Mouse (Mus musculus) heart, adult 2 months (tissue): Measurements from ENCODE around the gene Noct. TPM values are rescaled to one million over a fixed set of nuclear protein-coding genes. Genes with fewer than 3 reads are reported as not detected.

Experiments
- DNase-seq, 2 experiments: peaks; one replicate each; pipeline ENCODE4 v3.0.0; 2021
- H3K27ac ChIP-seq: fragments of 200-600 bp; 2 replicates; pipeline ENCODE4 v1.8.1; 2022
- H3K27me3 ChIP-seq: fragments of 200-500 bp; 2 replicates; pipeline ENCODE4 v1.6.1; 2012; ENCODE audit warnings: mild to moderate bottlenecking, low read length, inconsistent platforms, mixed read lengths; ENCODE audit not compliant: control insufficient read depth, insufficient read depth
- H3K36me3 ChIP-seq: fragments of 200-500 bp; 2 replicates; pipeline ENCODE4 v1.6.1; 2012; ENCODE audit warnings: low read length, inconsistent platforms; ENCODE audit not compliant: control insufficient read depth, insufficient read depth
- H3K4me1 ChIP-seq: fragments of 200-500 bp; 2 replicates; pipeline ENCODE4 v1.6.1; 2011; ENCODE audit warnings: low read length; ENCODE audit not compliant: control insufficient read depth, insufficient read depth
- H3K4me3 ChIP-seq: fragments of 200-600 bp; 2 replicates; pipeline ENCODE4 v1.8.1; 2022
- H3K79me2 ChIP-seq: fragments of 200-500 bp; replicated peaks from 2 replicates; pipeline ENCODE4 v1.6.1; 2012; ENCODE audit warnings: mild to moderate bottlenecking, inconsistent platforms, low read length, moderate library complexity, mixed read lengths; ENCODE audit not compliant: control insufficient read depth, insufficient read depth
- H3K9ac ChIP-seq: fragments of 200-500 bp; 2 replicates; pipeline ENCODE4 v1.6.1; 2012; ENCODE audit warnings: low read depth, mild to moderate bottlenecking, control low read depth, inconsistent platforms, low read length, mixed read lengths
- CTCF ChIP-seq: fragments of 200-600 bp; IDR thresholded peaks from 2 replicates; pipeline ENCODE4 v1.8.1; 2022; ENCODE audit warnings: antibody characterized with exemption, mild to moderate bottlenecking, moderate library complexity
- EP300 ChIP-seq: fragments of 200-500 bp; IDR thresholded peaks from 2 replicates; pipeline ENCODE4 v1.6.1; 2011; ENCODE audit warnings: low read depth, low read length, control low read depth; ENCODE audit not compliant: insufficient read depth
- POLR2A ChIP-seq: fragments of 200-500 bp; IDR thresholded peaks from 2 replicates; pipeline ENCODE4 v1.6.1; 2011; ENCODE audit warnings: mild to moderate bottlenecking, low read depth, low read length, control low read depth; ENCODE audit not compliant: insufficient read depth
- WGBS: fragments of 180-500 bp; shearing (Covaris S2); methylation state at CpG from one replicate; pipeline ENCODE4 v1.1.7; 2018; 5-methylcytosine and 5-hydroxymethylcytosine counted together
- intact Hi-C: fragments of 180-260 bp; cut with DNase I; formaldehyde crosslinking; loops from one replicate; pipeline ENCODE4 v1.15.1; 2025
- polyA plus RNA-seq: library from polyadenylated mRNA; depleted of rRNA; stranded (reverse); fragments of >200 nt; gene quantifications from 2 replicates; pipeline ENCODE4 v1.2.3, GENCODE M21; 2012
- total RNA-seq, 2 experiments: library from RNA; stranded (reverse); gene quantifications; 2 replicates each; pipeline ENCODE4 v1.2.3; 2021

Noct gene
- total and polyA plus RNA-seq, 3 experiments, result 23.2 to 45.1 (median 39.4) TPM

- intact Hi-C loops, result no loop called here
- no peak for TF ChIP-seq POLR2A
- no peak for TF ChIP-seq CTCF
- TF ChIP-seq EP300, result no peak
- no peak for DNase-seq
- H3K27ac ChIP-seq, result no peak overlapping the region
- WGBS, result 97% methylated on average over 5 of the region's 5 CpGs
- no peak overlapping the region for H3K4me3 ChIP-seq
- peaks cover 1% of the 10 kb centered on the region for H3K4me1 ChIP-seq
- no peak overlapping the region for H3K9ac ChIP-seq
- H3K79me2 ChIP-seq, result no peaks in the 10 kb centered on the region
- H3K36me3 ChIP-seq, result no peaks in the 10 kb centered on the region
- no peaks in the 10 kb centered on the region for H3K27me3 ChIP-seq
Observed at GRCm38 (mm10) chr3:51219213-51219612, 5.0 kb upstream of the Noct start.

DNA sequence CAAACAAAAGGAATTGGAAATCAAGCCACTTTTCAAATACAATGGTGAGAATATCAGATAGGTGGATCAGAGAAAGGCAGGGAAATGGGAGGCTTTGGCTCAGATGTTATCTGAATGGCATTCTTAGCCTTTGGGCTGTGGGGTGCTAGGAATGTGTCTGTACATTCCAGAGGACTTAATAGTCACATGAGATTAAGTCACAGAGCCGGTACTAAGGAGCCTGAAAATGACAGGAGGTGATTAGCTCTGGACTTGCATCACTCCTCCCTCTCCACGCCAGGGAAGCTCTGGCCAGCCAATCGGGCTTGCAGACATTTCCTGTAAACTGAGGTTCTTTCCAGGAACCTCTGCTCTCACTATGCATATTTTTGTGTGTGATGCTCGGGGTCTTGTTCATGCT, 3.4 kb upstream of the Noct start:
- Histone ChIP-seq H3K27ac (no peak overlapping the region), H3K79me2 (peaks cover 2% of the 10 kb centered on the region; the same call in 1 of the 2 replicates), H3K4me3 (no peak overlapping the region), H3K36me3 (no peaks in the 10 kb centered on the region), H3K27me3 (no peaks in the 10 kb centered on the region), H3K9ac (no peak overlapping the region), H3K4me1 (peaks cover 1% of the 10 kb centered on the region)
- WGBS, result 46% methylated on average over 4 of the region's 4 CpGs
- intact Hi-C loops, result loop anchor here (5.0 kb wide), 1 partner anchor 64 kb away; no protein-coding TSS in a partner anchor
- no peak for DNase-seq
- TF ChIP-seq POLR2A, result no peak
- TF ChIP-seq CTCF, result no peak
- no peak for TF ChIP-seq EP300

- Histone ChIP-seq H3K27me3 (no peaks in the 10 kb centered on the region), H3K4me3 (no peak overlapping the region), H3K27ac (no peak overlapping the region), H3K4me1 (peaks cover 1% of the 10 kb centered on the region), H3K36me3 (no peaks in the 10 kb centered on the region; the same call in 1 of the 2 replicates), H3K9ac (no peak overlapping the region), H3K79me2 (peaks cover 2% of the 10 kb centered on the region; the same call in 1 of the 2 replicates)
- 63% methylated on average over 8 of the region's 8 CpGs for WGBS
- no peak for DNase-seq
- intact Hi-C loops, result loop anchor here (5.0 kb wide), 1 partner anchor 65 kb away; no protein-coding TSS in a partner anchor
- TF ChIP-seq EP300 (no peak), CTCF (no peak), POLR2A (no peak)
Observed at GRCm38 (mm10) chr3:51221847-51222246, 2.4 kb upstream of the Noct start.

- no peak overlapping the region; the same call in 1 of the 2 replicates for H3K27ac ChIP-seq
- WGBS, result 56% methylated on average over 6 of the region's 6 CpGs
- H3K79me2 ChIP-seq, result peaks cover 2% of the 10 kb centered on the region; the same call in 1 of the 2 replicates
- no peaks in the 10 kb centered on the region; the same call in 1 of the 2 replicates for H3K36me3 ChIP-seq
- DNase-seq, result no peak
- TF ChIP-seq POLR2A, result no peak
- no peak for TF ChIP-seq EP300
- no peak for TF ChIP-seq CTCF
- no peak overlapping the region for H3K9ac ChIP-seq
- H3K4me1 ChIP-seq, result peaks cover 1% of the 10 kb centered on the region
- intact Hi-C loops, result loop anchor here (5.0 kb wide), 1 partner anchor 65 kb away; no protein-coding TSS in a partner anchor
- no peak overlapping the region for H3K4me3 ChIP-seq
- no peaks in the 10 kb centered on the region for H3K27me3 ChIP-seq
Observed at GRCm38 (mm10) chr3:51222302-51222701, 1.9 kb upstream of the Noct start.

DNA sequence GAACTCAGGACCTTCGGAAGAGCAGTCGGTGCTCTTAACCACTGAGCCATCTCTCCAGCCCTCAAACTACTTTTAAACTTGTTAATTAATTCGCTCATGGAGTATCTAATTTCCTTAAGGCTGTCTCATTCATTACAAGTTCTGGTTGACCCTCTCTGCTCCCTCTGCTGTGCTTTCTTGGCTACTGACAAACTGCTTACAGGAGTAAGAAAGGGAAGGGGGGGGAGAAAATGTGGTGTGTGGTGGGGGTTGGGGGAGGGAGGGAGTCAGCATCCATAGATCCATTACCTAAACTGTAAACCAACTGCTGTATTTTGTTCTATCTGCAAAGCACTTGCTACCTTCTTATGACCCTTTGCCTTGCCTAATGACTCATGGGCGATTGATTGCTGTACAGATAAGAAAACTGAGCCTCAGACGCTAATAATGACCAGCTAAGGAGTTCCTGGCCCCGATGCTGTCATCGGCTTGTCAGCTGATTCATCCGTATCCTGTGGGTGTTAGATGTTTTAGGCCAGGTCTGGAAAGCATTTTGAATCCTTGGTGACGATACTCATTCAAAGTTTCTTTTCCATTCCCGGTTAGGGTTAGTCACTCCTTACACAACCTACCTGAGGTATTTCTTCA, 1.3 kb upstream of the Noct start:
- peaks cover 1% of the 10 kb centered on the region for H3K4me1 ChIP-seq
- no peak overlapping the region for H3K9ac ChIP-seq
- TF ChIP-seq CTCF (no peak), POLR2A (no peak), EP300 (no peak)

DNA sequence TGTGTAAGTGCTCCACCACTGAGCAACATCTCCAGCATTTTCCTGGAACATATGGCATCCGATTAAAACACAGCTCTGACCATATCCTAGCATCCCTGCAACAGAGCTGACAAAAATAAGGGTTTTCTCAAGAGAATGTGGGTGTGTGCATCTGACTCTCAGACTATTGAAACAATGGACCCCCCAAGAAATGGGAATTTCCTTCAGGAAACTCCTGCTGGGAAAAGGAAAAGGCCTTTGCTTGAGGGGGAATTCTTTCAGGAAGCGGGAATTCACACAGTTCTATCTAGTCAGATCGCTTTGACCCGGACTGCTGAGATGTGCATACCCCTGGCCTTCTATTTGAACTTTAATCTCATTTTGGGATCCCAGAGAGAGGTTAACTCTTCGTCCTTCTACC, 691 bp upstream of the Noct start:
- Histone ChIP-seq H3K4me3 (peak overlapping the region; percentile 57), H3K27me3 (no peaks in the 10 kb centered on the region), H3K36me3 (no peaks in the 10 kb centered on the region; the same call in 1 of the 2 replicates), H3K27ac (peak overlapping the region; percentile 100), H3K9ac (no peak overlapping the region), H3K79me2 (peaks cover 2% of the 10 kb centered on the region; the same call in 1 of the 2 replicates), H3K4me1 (peaks cover 1% of the 10 kb centered on the region)
- TF ChIP-seq POLR2A (no peak), EP300 (no peak), CTCF (no peak)
- 51% methylated on average over 5 of the region's 5 CpGs for WGBS
- no peak for DNase-seq
- intact Hi-C loops, result loop anchor here (1.0 to 5.0 kb wide), 2 partner anchors 26 to 66 kb away; no protein-coding TSS in a partner anchor

More for the DNA sequence above, 1.3 kb upstream of the Noct start:
- intact Hi-C loops, result loop anchor here (1.0 to 5.0 kb wide), 2 partner anchors 26 to 66 kb away; no protein-coding TSS in a partner anchor
- H3K27ac ChIP-seq, result peak overlapping the region; percentile 100
- no peaks in the 10 kb centered on the region; the same call in 1 of the 2 replicates for H3K36me3 ChIP-seq
- H3K27me3 ChIP-seq, result no peaks in the 10 kb centered on the region
- no peak overlapping the region for H3K4me3 ChIP-seq
- DNase-seq, result no peak
- H3K79me2 ChIP-seq, result peaks cover 2% of the 10 kb centered on the region; the same call in 1 of the 2 replicates
- WGBS, result 58% methylated on average over 10 of the region's 10 CpGs
